Mouse (Mus musculus) hindbrain, embryonic 16.5 days (tissue): ENCODE data around the gene Maz. TPM values are rescaled to one million over a fixed set of nuclear protein-coding genes. Genes with fewer than 3 reads are reported as not detected.

Experiments used
- ATAC-seq: fragments of 200-750 bp; cut with Nextera tagmentation; 2 replicates; pipeline ENCODE4 v1.8.0; 2017; ENCODE audit warnings: moderate TSS enrichment, moderate library complexity
- H3K27ac ChIP-seq: fragments of 300-500 bp; sonication (generic); 2 replicates; pipeline ENCODE4 v1.5.1; 2014; ENCODE audit warnings: low read depth, mild to moderate bottlenecking, control low read depth, low read length, moderate library complexity
- H3K27me3 ChIP-seq: fragments of 300-500 bp; sonication (generic); replicated peaks from 2 replicates; pipeline ENCODE4 v1.6.1; 2014; ENCODE audit warnings: low read length; ENCODE audit not compliant: control insufficient read depth, insufficient read depth
- H3K36me3 ChIP-seq: fragments of 300-500 bp; sonication (generic); 2 replicates; pipeline ENCODE4 v1.6.1; 2014; ENCODE audit warnings: mild to moderate bottlenecking, low read length, moderate library complexity, mixed read lengths; ENCODE audit not compliant: control insufficient read depth, insufficient read depth
- H3K4me1 ChIP-seq: fragments of 300-500 bp; sonication (generic); 2 replicates; pipeline ENCODE4 v1.6.1; 2014; ENCODE audit warnings: low read depth, low read length; ENCODE audit not compliant: control insufficient read depth, insufficient read depth
- H3K4me2 ChIP-seq: fragments of 300-500 bp; sonication (generic); 2 replicates; pipeline ENCODE4 v1.6.1; 2014; ENCODE audit warnings: mild to moderate bottlenecking, low read length, control low read depth, moderate library complexity
- H3K4me3 ChIP-seq: fragments of 300-500 bp; sonication (generic); 2 replicates; pipeline ENCODE4 v1.5.1; 2014; ENCODE audit warnings: mild to moderate bottlenecking, low read length, control low read depth, moderate library complexity
- H3K9ac ChIP-seq: fragments of 300-500 bp; sonication (generic); 2 replicates; pipeline ENCODE4 v1.6.1; 2014; ENCODE audit warnings: low read depth, mild to moderate bottlenecking, control low read depth, low read length, moderate library complexity
- H3K9me3 ChIP-seq: fragments of 300-500 bp; sonication (generic); 2 replicates; pipeline ENCODE4 v1.6.1; 2014; ENCODE audit warnings: mild to moderate bottlenecking, low read length, moderate library complexity; ENCODE audit not compliant: control insufficient read depth
- WGBS: fragments of 180-500 bp; shearing (Covaris S2); extraction: QIAGEN DNeasy Blood & Tissue Kit; methylation state at CpG from one replicate; pipeline ENCODE4 v1.1.7; 2014; 5-methylcytosine and 5-hydroxymethylcytosine counted together
- polyA plus RNA-seq: library from polyadenylated mRNA; unstranded; fragments of >200 nt; fragmentation: Nextera tagmentation; extraction: Ambion mirVana; gene quantifications from 2 replicates; pipeline ENCODE4 v1.2.1, GENCODE M21; 2015

Gene Maz
- polyA plus RNA-seq, 1 experiment from 2014 or later: 53.9 TPM

DNA sequence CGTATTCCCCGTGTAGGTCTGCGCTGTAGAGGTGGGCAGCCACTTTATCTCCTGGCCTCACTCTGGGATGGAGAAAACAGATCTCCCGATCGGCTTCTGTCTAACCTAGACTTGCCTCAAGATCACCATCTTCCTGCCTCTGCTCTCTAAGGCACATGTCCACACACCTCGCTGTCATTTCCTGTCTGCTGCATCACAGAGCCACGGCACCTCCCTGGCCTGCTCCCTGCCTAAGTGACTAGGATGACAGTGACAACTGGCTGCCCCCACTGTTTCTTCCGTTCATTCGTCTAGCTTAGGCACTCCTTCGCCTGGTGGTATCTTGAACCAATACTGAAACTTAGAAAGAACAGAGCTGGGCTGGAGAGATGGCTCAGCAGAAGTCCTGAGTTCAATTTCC is 27.3 kb downstream of the Maz start:
- Histone ChIP-seq H3K27ac (no peak overlapping the region), H3K27me3 (no peaks in the 10 kb centered on the region), H3K36me3 (no peaks in the 10 kb centered on the region), H3K4me1 (no peaks in the 10 kb centered on the region), H3K9ac (no peak overlapping the region), H3K4me2 (no peak overlapping the region), H3K9me3 (no peaks in the 10 kb centered on the region), H3K4me3 (no peak overlapping the region)
- no peak for ATAC-seq
- WGBS: 84% methylated on average over 10 of the region's 10 CpGs

DNA sequence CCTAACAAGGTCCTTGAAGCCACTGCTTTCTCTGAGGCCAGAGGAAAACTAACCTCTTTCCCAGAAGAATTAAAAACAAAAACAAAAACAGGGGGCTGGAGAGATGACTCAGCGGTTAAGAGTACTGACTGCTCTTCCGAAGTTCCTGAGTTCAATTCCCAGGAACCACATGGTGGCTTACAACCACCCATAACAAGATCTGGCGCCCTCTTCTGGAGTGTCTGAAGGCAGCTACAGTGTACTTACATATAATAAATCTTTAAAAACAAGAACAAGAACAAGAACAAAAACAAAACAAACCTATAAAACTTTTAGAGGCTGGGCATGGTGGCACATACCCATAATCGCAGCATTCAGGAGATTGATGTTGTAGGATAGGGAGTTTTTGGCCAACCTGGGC is 30.4 kb downstream of the Maz start:
- no peaks in the 10 kb centered on the region for H3K27me3 ChIP-seq
- H3K4me3 ChIP-seq: no peak overlapping the region
- H3K9me3 ChIP-seq: no peaks in the 10 kb centered on the region
- 85% methylated on average over 4 of the region's 4 CpGs for WGBS
- H3K9ac ChIP-seq: no peak overlapping the region
- no peaks in the 10 kb centered on the region for H3K4me1 ChIP-seq
- H3K36me3 ChIP-seq: no peaks in the 10 kb centered on the region
- no peak overlapping the region for H3K27ac ChIP-seq
- no peak overlapping the region for H3K4me2 ChIP-seq
- no peak for ATAC-seq

DNA sequence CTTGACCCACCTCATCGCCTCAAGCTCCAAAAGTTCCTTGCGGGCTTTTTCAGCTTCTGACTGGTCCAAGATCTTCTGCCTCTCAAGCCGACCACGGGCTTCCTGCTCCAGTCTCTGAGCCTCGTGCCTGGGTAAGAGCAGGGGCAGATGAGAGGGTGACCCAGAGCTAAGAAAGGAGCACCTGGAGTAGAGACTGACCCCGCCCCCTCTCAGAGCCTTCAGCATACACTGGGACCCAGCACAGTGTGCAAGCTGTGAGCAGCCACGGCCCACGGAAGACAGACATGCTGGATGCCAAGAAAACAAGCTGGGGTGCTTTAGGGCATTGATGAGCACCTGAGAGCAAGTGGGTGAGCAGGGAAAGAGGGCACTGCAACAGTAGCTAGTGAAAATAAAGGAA is 38.0 kb downstream of the Maz start:
- Histone ChIP-seq H3K9ac (no peak overlapping the region), H3K36me3 (no peaks in the 10 kb centered on the region), H3K27ac (no peak overlapping the region), H3K27me3 (no peaks in the 10 kb centered on the region), H3K4me2 (no peak overlapping the region), H3K9me3 (no peaks in the 10 kb centered on the region), H3K4me1 (no peaks in the 10 kb centered on the region), H3K4me3 (no peak overlapping the region)
- no peak for ATAC-seq
- 78% methylated on average over 8 of the region's 8 CpGs for WGBS

DNA sequence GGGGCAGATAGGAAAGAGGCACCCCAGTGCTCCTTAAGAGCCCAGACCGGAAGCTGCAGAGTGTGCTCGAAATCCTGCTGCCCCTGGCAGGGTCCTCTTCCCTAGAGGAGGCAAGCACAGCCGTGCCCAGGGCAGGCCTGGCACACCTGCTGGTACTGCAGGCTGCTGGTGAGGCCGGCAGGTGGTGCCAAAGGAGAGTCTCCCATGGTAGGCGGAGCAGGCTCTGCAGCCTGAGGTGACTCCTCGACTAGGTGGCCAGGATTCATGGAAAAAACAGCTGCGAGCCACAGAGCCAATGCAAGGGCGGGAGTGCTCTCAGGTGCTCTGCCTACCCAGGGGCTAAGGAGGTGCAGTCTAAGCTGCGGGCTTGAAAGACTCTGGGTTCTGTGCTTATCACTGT is 40.5 kb downstream of the Maz start:
- 41% methylated on average over 9 of the region's 9 CpGs for WGBS
- ATAC-seq: no peak

DNA sequence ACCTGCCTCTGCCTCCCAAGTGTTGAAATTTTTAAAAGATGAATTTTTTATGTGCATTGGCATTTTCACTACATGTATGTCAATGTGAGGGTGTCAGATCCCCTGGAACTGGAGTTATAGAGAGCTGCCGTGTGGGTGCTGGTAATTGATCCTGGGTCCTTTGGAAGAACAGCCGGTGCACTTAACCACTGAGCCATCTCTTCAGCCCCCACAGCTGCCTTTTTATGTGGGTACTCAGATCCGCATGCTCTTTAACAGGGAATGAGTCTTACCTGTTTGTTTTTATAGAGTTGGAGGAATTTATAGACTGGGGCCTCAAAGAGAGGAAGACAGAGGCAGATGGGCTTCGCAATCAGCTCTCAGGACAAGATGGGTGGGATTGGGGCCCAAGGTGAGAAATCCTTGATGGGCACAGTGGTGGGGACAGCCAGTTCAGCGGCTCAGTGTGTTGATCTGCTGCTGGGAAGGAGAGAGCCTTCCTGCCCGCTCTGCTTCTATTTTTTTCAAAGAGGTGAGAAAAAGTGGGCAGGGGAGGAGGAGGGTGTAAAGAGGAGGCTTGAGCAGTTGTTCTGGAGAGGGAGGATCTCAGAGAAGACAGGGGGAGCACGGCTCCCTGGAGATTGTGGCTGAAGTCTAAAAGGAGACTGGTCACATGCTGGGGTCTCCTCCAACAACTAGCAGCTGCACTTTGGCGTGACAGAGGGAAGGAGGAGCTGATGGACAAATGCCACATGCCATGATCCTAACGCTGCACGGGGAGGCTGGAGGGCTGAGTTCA is 42.0 kb downstream of the Maz start:
- H3K4me3 ChIP-seq: no peak overlapping the region
- 66% methylated on average over 10 of the region's 10 CpGs for WGBS
- no peaks in the 10 kb centered on the region for H3K4me1 ChIP-seq
- no peak overlapping the region for H3K9ac ChIP-seq
- H3K4me2 ChIP-seq: no peak overlapping the region
- 0 out of 2 replicates have a peak, but pooled peaks cover under 1% of the 10 kb centered on the region for H3K36me3 ChIP-seq
- H3K27me3 ChIP-seq: no peaks in the 10 kb centered on the region
- H3K27ac ChIP-seq: no peak overlapping the region
- H3K9me3 ChIP-seq: no peaks in the 10 kb centered on the region
- no peak for ATAC-seq

More for the DNA sequence above, 40.5 kb downstream of the Maz start:
- no peak overlapping the region for H3K27ac ChIP-seq
- H3K9ac ChIP-seq: no peak overlapping the region
- H3K36me3 ChIP-seq: no peaks in the 10 kb centered on the region
- H3K27me3 ChIP-seq: no peaks in the 10 kb centered on the region
- no peak overlapping the region for H3K4me3 ChIP-seq
- no peaks in the 10 kb centered on the region for H3K4me1 ChIP-seq
- no peak overlapping the region for H3K4me2 ChIP-seq
- no peaks in the 10 kb centered on the region for H3K9me3 ChIP-seq

DNA sequence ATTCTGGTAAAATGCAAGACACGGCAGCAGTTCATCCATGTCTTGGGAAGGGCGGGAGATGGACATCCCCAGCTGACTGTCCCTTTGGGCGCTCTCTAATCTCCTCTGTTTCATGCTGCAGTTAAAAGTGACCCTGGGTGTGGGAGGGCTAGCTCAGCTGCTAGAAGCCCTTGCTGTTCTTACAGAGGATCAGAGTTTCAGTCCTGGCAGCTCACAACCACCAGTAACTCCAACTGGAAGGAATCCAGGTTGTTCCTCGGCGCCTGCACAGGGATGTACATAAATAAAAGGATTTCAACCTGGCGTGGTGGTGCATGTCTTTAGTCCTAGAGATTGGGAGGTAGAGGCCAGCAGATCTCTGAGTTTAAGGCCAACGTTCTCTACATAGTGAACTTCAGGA is 43.7 kb downstream of the Maz start:
- Histone ChIP-seq H3K27me3 (no peaks in the 10 kb centered on the region), H3K9ac (no peak overlapping the region), H3K36me3 (peaks cover 15% of the 10 kb centered on the region; the same call in 1 of the 2 replicates), H3K4me1 (no peaks in the 10 kb centered on the region), H3K9me3 (no peaks in the 10 kb centered on the region), H3K27ac (no peak overlapping the region), H3K4me2 (no peak overlapping the region), H3K4me3 (no peak overlapping the region)
- WGBS: 85% methylated on average over 7 of the region's 7 CpGs
- no peak for ATAC-seq

DNA sequence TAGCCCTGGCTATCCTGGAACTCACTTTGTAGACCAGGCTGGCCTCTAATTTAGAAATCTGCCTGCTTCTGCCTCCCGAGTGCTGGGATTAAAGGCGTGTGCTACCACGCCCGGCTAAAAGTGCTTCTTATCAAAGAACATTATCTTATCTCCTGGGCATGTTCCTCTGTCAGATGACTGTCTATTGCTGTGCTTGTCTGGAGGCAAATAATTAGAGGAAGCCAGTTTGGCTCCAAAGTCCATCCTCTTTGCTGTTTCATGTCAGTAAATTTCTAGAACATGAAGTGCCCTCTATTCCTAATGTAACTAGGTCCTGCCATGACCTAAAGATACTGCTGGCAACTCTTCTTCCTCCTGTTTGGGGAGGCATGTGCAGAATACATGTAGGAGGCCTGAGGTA is 44.8 kb downstream of the Maz start:
- ATAC-seq: no peak
- no peak overlapping the region for H3K4me2 ChIP-seq
- WGBS: 99% methylated on average over 4 of the region's 4 CpGs

DNA sequence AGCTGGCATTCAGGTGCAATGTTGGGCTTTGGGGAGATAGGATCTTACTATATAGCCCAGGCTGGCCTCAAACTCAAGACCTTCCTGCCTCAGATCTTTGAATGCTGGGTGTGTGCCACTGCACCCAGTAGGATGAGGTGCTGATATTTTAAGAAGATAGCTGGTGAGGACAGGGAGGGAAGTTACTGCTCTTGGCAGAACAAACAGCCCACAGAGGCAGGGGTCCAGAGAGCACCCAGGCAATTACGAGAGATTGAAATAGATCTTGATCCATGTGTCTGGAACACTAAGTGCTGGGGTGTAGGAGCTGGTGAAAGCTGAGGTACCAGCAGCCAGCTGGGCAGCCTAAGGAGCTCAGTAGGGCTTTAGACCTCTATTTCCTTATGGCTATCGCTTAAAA is 45.2 kb downstream of the Maz start:
- ATAC-seq: no peak
- Histone ChIP-seq H3K4me2 (no peak overlapping the region), H3K27ac (no peak overlapping the region), H3K27me3 (no peaks in the 10 kb centered on the region), H3K4me3 (no peak overlapping the region), H3K9me3 (no peaks in the 10 kb centered on the region), H3K9ac (no peak overlapping the region), H3K4me1 (peaks cover 6% of the 10 kb centered on the region), H3K36me3 (peaks cover 15% of the 10 kb centered on the region; the same call in 1 of the 2 replicates)
- WGBS: 80% methylated on average over 2 of the region's 2 CpGs

More for the DNA sequence above, 44.8 kb downstream of the Maz start:
- Histone ChIP-seq H3K36me3 (peaks cover 15% of the 10 kb centered on the region; the same call in 1 of the 2 replicates), H3K4me1 (peaks cover 4% of the 10 kb centered on the region), H3K27ac (no peak overlapping the region), H3K9me3 (no peaks in the 10 kb centered on the region), H3K4me3 (no peak overlapping the region), H3K9ac (no peak overlapping the region), H3K27me3 (no peaks in the 10 kb centered on the region)

DNA sequence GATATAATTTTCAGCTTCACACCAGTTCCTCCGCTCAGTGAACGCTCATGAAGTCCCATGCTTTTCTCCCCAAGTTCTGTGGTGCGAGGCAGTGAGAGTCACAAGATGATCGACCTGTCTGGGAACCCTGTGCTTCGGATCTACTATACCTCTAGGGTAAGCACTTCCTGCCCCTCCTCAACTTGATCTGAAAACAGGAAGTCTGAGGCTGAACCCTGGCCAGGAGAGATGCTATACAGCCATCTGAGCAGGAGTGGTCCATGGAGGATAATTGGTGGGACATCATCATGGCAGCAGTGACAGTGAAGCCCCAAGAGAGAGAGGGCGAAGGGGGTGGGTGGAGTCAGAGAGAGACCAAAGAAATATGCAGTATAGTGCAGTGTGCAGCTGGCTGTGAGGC is 48.0 kb downstream of the Maz start:
- Histone ChIP-seq H3K9me3 (no peaks in the 10 kb centered on the region), H3K9ac (no peak overlapping the region), H3K4me1 (peaks cover 9% of the 10 kb centered on the region), H3K4me3 (no peak overlapping the region), H3K36me3 (peaks cover 15% of the 10 kb centered on the region; the same call in 1 of the 2 replicates), H3K27ac (no peak overlapping the region), H3K4me2 (no peak overlapping the region), H3K27me3 (no peaks in the 10 kb centered on the region)
- no peak for ATAC-seq
- 94% methylated on average over 6 of the region's 6 CpGs for WGBS
